Mouse (Mus musculus): ENCODE results near the gene Macrod1. TPM values are rescaled to one million over a fixed set of nuclear protein-coding genes. Genes with fewer than 3 reads are reported as not detected.

Macrod1 gene
- polyA plus RNA-seq, 1 experiment from 2014 or later: 22.1 TPM

DNA sequence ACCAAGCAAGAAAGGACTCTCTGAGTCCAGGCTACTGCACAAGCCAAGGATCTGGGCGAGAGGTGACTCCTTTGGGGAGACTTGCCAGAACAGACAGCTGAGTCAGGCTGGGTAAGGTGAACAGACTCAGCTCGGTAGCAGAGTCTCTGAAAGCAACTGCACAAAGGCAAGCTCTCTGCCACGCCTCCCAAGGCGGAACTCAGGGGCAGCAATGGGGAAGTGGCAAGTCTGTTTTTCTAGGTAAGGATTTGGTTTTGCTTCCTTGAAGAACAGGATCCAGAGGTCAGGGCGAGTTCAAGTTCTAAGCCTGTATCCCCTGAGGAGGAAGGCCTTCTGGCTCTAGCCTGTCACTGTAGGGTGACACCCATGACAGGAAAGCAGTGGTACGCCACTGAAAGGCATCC lies 169.9 kb downstream of the Macrod1 start:
- no peaks in the 10 kb centered on the region for H3K9me3 ChIP-seq (replicated peaks)
- H3K36me3 ChIP-seq: peaks cover 56% of the 10 kb centered on the region
- H3K4me2 ChIP-seq (replicated peaks): no peak overlapping the region
- no peak overlapping the region for H3K9ac ChIP-seq
- H3K4me3 ChIP-seq (replicated peaks): no peak overlapping the region
- peak overlapping the region; percentile 39 for H3K27ac ChIP-seq (replicated peaks)
- WGBS: 79% methylated on average over 6 of the region's 6 CpGs
- no peaks in the 10 kb centered on the region for H3K27me3 ChIP-seq
- H3K4me1 ChIP-seq: no peaks in the 10 kb centered on the region
- ATAC-seq (ENCODE audit: insufficient number of reproducible peaks, low FRiP score, low TSS enrichment, low read depth): no peak

DNA sequence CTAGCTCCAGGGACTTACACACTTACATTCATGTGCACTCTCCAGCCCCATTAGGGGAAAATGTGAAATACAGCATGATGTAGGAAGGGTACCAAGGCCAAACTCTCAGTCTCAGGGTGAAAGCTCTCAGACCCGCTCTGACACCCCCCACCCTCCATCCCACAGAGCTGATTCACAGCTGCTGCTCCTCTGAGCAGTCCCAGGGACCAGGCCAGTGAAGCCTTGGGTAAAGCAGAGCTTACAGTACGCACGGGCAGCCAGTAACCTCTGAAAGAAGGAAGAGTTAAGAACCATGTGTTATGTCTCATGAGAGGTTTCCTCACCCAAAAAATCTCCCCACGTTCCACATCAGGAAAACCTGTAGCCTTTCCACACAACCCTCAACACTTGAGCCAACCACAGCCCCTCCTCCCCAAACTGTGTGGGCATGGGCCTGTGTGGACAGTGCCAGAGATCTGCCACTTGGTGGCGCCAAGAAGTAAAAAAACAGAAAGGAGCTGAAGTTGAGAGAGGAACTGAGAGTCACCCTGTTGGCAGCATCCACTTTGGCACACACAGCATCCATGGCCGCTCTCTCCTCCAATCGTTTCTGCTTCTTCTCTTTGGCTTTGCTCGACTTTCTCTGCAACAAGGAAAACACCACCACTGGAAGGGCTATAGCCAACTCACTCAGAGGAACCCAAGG lies 178.1 kb downstream of the Macrod1 start:
- H3K27me3 ChIP-seq: no peaks in the 10 kb centered on the region
- H3K4me3 ChIP-seq (replicated peaks): no peak overlapping the region
- H3K4me1 ChIP-seq: peaks cover 9% of the 10 kb centered on the region
- WGBS: 50% methylated on average over 8 of the region's 8 CpGs
- no peaks in the 10 kb centered on the region for H3K9me3 ChIP-seq (replicated peaks)
- no peak overlapping the region for H3K27ac ChIP-seq (replicated peaks)
- no peak overlapping the region for H3K9ac ChIP-seq
- peaks cover 47% of the 10 kb centered on the region for H3K36me3 ChIP-seq
- no peak overlapping the region for H3K4me2 ChIP-seq (replicated peaks)
- peak; percentile 85 for ATAC-seq (ENCODE audit: insufficient number of reproducible peaks, low FRiP score, low TSS enrichment, low read depth)

DNA sequence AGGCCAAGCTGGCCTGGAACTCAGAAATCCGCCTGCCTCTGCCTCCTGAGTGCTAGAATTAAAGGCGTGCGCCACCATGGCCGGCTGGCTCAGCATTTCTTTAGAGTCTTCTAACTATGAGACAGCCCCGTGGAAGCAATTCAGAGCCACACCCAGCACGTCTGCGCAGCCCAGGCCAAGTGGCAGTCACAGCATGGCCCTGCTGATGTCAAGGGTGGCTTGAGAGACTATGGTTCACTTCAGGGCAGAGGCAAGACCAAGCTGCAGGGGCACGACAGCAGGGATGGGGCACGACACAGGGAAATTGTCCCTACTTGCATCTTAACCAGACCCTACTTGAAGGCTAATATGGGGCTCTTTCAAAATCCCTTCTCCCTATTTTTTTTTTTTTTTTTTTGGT lies 178.9 kb downstream of the Macrod1 start:
- Histone ChIP-seq H3K4me1 (peaks cover 17% of the 10 kb centered on the region), H3K27me3 (no peaks in the 10 kb centered on the region), H3K9ac (no peak overlapping the region), H3K36me3 (peaks cover 39% of the 10 kb centered on the region), H3K9me3 (replicated peaks) (no peaks in the 10 kb centered on the region), H3K4me2 (replicated peaks) (no peak overlapping the region), H3K27ac (replicated peaks) (no peak overlapping the region), H3K4me3 (replicated peaks) (no peak overlapping the region)
- no peak for ATAC-seq (ENCODE audit: insufficient number of reproducible peaks, low FRiP score, low TSS enrichment, low read depth)
- 89% methylated on average over 9 of the region's 9 CpGs for WGBS

DNA sequence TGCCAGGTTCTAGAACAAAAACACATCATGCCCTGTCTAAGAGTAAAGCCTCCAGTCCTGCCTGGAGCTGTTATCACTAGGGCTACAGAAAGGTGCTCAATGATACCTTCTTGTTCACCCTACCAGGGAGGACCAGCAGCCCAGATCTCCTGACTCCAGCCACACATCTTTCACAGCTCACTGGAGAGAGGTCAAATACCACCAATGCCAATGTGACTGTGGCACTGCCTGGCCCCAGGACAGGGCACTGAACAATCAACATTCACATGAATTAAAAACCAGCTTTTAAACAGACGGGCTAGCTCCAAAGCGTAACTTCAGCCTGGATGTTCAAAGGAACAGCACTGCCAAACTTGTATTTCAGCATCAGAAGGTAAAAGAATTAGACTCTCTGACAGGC lies 179.4 kb downstream of the Macrod1 start:
- 84% methylated on average over 2 of the region's 2 CpGs for WGBS
- Histone ChIP-seq H3K4me1 (peaks cover 18% of the 10 kb centered on the region), H3K4me3 (replicated peaks) (no peak overlapping the region), H3K4me2 (replicated peaks) (no peak overlapping the region), H3K27ac (replicated peaks) (no peak overlapping the region), H3K27me3 (no peaks in the 10 kb centered on the region), H3K9me3 (replicated peaks) (no peaks in the 10 kb centered on the region), H3K9ac (no peak overlapping the region), H3K36me3 (peaks cover 34% of the 10 kb centered on the region)
- ATAC-seq (ENCODE audit: insufficient number of reproducible peaks, low FRiP score, low TSS enrichment, low read depth): no peak

DNA sequence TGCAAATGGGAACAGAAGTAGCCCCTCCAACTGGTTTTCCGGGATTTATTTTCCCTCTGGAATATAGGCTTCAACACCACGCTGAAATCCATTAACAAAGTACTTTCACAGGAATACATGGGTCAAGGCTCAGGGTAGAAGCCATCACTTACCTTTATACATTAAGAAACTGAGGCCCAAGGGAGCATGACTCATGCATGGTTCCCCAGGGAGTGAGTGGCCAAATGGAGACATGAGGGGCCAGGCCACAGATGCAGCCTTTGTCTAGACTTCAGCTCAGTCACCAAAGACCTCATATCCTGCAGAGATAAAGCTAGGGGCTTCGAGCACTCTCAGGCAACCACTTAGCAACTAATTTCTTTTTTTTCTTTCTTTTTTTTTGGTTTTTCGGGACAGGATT lies 180.1 kb downstream of the Macrod1 start:
- Histone ChIP-seq H3K4me2 (replicated peaks) (no peak overlapping the region), H3K9me3 (replicated peaks) (no peaks in the 10 kb centered on the region), H3K4me3 (replicated peaks) (no peak overlapping the region), H3K27me3 (no peaks in the 10 kb centered on the region), H3K4me1 (peaks cover 24% of the 10 kb centered on the region), H3K9ac (no peak overlapping the region), H3K27ac (replicated peaks) (no peak overlapping the region), H3K36me3 (peaks cover 27% of the 10 kb centered on the region)
- 82% methylated on average over 4 of the region's 4 CpGs for WGBS
- ATAC-seq (ENCODE audit: insufficient number of reproducible peaks, low FRiP score, low TSS enrichment, low read depth): no peak

DNA sequence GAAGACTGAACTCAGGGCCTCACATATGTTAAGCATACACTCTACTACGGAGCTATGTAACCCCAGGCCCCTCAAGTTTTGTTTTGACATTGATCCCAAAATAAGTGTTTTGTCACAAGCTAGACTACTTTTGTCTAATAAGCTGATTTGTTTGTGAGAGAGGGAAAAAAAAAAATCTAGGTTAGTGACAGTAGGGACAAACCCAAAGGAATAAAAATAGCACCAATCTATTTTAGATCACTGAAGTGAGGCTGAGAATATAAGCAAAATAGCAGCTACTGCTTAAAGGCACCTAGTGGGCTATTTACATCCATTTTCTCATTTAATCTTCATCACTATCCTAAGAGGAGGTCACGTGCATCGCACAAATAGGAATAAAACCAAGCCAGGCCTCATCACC lies 183.0 kb downstream of the Macrod1 start:
- no peaks in the 10 kb centered on the region for H3K9me3 ChIP-seq (replicated peaks)
- 83% methylated on average over 3 of the region's 3 CpGs for WGBS
- H3K36me3 ChIP-seq: peaks cover 5% of the 10 kb centered on the region; the same call in 1 of the 2 replicates
- peak overlapping the region; percentile 85 for H3K4me3 ChIP-seq (replicated peaks)
- H3K4me1 ChIP-seq: peaks cover 24% of the 10 kb centered on the region
- H3K4me2 ChIP-seq (replicated peaks): peak overlapping the region; percentile 87
- no peak for ATAC-seq (ENCODE audit: insufficient number of reproducible peaks, low FRiP score, low TSS enrichment, low read depth)
- H3K9ac ChIP-seq: peak overlapping the region; percentile 83
- H3K27me3 ChIP-seq: no peaks in the 10 kb centered on the region
- H3K27ac ChIP-seq (replicated peaks): no peak overlapping the region

DNA sequence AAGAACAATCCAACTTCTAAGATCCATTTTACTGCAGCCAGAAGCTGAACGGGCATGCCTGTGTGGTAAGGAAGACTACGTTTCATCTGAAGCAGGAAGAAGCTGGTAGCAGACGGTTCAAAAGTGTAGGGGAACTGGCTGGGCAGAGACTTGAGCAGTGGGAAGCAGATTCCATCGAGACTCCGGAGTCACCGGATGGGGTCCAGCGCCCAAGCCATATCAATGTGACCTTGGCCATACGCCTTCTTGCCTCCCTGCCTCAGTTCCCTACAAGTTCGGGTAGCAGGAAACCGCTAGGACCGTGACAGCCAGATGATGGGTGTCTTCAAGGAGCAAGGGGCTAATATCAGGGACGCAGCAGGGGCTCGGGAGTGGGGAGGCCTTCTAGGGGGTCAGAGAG lies 183.7 kb downstream of the Macrod1 start:
- no peaks in the 10 kb centered on the region for H3K27me3 ChIP-seq
- 0 out of 2 replicates have a peak, but pooled peaks have one; percentile 1 for ATAC-seq (ENCODE audit: insufficient number of reproducible peaks, low FRiP score, low TSS enrichment, low read depth)
- 2% methylated on average over 13 of the region's 13 CpGs for WGBS
- H3K9ac ChIP-seq: peak overlapping the region; percentile 83
- peaks cover 24% of the 10 kb centered on the region for H3K4me1 ChIP-seq
- no peaks in the 10 kb centered on the region for H3K9me3 ChIP-seq (replicated peaks)
- H3K27ac ChIP-seq (replicated peaks): peak overlapping the region; percentile 87
- H3K36me3 ChIP-seq: peaks cover 5% of the 10 kb centered on the region; the same call in 1 of the 2 replicates
- peak overlapping the region; percentile 85 for H3K4me3 ChIP-seq (replicated peaks)
- peak overlapping the region; percentile 87 for H3K4me2 ChIP-seq (replicated peaks)

DNA sequence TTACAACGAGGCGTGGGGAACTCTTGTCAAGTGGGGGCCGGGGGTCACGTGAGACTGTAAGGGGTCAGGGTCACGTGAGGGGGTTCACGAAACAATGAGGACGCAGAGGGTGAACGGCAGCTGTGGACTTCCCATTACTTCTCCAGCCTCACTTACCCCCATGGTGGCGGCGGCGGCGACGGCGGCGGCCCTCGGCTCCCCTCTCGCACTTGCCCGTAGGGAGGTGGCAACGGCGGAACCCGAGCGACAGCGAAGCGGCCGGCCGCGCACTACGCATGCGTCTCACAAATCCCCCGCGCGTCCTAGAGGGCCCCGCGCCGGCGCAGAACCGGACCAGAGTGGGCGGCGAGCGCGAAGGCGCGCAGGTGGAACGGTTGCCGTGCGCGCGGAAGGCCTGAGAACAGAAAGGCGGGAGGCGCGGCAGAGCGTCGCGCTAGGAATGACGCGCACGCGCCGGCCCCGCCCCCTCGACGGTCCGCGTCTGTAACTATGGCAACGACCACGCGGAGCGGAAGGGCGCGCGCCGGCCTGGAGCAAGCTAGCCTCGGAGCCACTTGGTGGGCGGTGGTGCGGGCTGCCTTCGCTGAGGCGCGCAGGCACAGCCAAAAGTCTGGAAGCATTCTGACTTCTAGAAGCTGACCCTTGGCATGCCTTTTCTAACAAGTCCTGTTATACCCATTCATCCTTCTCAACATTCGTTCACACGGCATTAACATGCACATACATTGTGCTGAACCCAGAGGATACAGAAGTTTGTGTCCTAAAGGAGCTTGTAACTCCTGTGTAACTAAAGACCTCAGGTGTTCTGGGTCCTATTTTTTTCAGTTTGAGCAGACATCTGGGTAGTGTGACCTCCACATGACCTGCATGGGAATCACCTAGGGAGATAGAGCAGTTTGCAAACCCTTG lies 184.4 kb downstream of the Macrod1 start, which contains the start of gene Naa40:
Naa40 (minus strand) TSS at position 402 of the 909 bp plus-strand sequence.
- WGBS: under 1% methylated on average over 78 of the region's 80 CpGs
- no peaks in the 10 kb centered on the region for H3K27me3 ChIP-seq
- peaks cover 24% of the 10 kb centered on the region for H3K4me1 ChIP-seq
- peaks cover 5% of the 10 kb centered on the region; the same call in 1 of the 2 replicates for H3K36me3 ChIP-seq
- H3K27ac ChIP-seq (replicated peaks): peak within 1 kb of the TSS; percentile 87
- H3K9me3 ChIP-seq (replicated peaks): no peaks in the 10 kb centered on the region
- H3K4me2 ChIP-seq (replicated peaks): peak within 1 kb of the TSS; percentile 87
- peak within 1 kb of the TSS; percentile 83 for H3K9ac ChIP-seq
- ATAC-seq (ENCODE audit: insufficient number of reproducible peaks, low FRiP score, low TSS enrichment, low read depth): peak; percentile 95
- H3K4me3 ChIP-seq (replicated peaks): peak within 1 kb of the TSS; percentile 85

DNA sequence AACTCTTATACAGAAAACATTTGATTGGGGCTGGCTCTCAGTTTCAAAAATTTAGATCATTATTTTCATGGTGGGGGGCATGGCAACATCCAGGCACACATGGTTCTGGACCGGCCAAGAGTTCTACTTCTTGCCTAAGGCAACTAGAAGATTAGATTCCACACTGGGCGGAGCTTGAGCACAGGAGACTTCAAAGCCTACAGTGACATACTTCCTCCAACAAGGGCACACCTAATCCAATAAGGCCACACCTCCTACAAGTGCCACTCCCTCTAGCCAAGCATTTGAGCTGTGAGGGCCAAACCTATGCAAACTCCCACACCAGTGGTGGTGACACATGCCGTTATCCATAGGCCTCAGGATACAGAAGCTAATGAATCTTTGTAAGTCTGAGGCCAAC lies 189.4 kb downstream of the Macrod1 start:
- no peak overlapping the region for H3K27ac ChIP-seq (replicated peaks)
- 59% methylated on average over 3 of the region's 3 CpGs for WGBS

More for the DNA sequence above, 189.4 kb downstream of the Macrod1 start:
- H3K27me3 ChIP-seq: no peaks in the 10 kb centered on the region
- no peak for ATAC-seq (ENCODE audit: insufficient number of reproducible peaks, low FRiP score, low TSS enrichment, low read depth)
- no peak overlapping the region for H3K4me3 ChIP-seq (replicated peaks)
- H3K36me3 ChIP-seq: no peaks in the 10 kb centered on the region
- no peak overlapping the region for H3K4me2 ChIP-seq (replicated peaks)
- H3K4me1 ChIP-seq: peaks cover 6% of the 10 kb centered on the region; the same call in 1 of the 2 replicates
- H3K9me3 ChIP-seq (replicated peaks): no peaks in the 10 kb centered on the region
- no peak overlapping the region for H3K9ac ChIP-seq

Data from embryonic facial prominence, embryonic 15.5 days (tissue).